ENCODE assay signal across 25 mouse cellular contexts in the genomic region with DNA sequence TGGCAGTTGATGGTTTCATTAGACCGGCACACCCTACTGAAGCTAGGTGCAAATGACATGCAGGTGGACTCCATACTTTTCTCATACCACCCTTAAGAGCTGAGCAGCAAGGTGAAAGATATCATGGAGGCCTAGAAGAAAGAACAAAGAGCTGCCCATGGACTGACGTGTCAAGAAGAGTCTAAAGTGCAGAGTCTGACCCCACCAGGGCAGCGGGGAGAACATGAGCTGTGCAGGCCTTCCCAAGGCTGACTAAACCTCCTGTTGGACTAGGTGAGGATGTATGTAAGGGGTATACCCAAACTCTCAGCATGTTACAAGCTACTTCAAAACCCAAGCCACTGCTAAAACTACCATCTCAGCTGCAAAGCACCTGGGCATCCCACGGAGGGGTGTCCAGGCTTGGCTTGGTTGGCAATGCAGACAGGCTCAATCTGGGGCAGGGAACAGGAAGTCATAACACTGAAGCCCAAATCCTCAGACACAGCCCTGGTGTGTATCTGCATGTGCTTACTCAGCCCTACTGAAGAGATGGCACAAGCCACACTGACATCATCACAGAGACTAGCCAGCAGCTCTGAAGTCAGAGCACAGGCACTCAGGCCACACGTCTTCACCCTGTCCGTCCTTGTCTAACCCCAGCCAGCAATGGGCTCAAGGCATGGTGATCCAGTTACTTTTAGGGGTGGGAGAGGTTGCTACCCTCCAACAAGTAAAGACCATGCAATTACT. TPM values are rescaled to one million over a fixed set of nuclear protein-coding genes. Genes with fewer than 3 reads are reported as not detected.
DNase-seq lines count a peak whose midpoint lies in the region; ATAC-seq and TF ChIP-seq lines count a peak whose summit lies in the region.
"Had no signal": no experiment of that assay in that cellular context is flagged by ENCODE, and none has a peak within 500 bp of the region (broad histone marks: within the 10 kb centered on the region; RNA-seq: fewer than 3 reads in every experiment).

No protein-coding gene starts in this region.

- no peak for TF ChIP-seq CTCF in heart, adult 2 months (IDR thresholded peaks at IDR 0.05)
- TF ChIP-seq CTCF in liver, postnatal 0 days (IDR thresholded peaks at IDR 0.05; ENCODE audit: low read depth) = no peak

- no peaks in the 10 kb centered on the region for H3K9me3 ChIP-seq in kidney, embryonic 15.5 days (replicated peaks)
- no peaks in the 10 kb centered on the region for H3K9me3 ChIP-seq in liver, postnatal 0 days (ENCODE audit: low read length)
- no peaks in the 10 kb centered on the region for H3K9me3 ChIP-seq in liver, embryonic 12.5 days (replicated peaks)
- H3K9me3 ChIP-seq in limb, embryonic 14.5 days (ENCODE audit: control insufficient read depth, low read length) = no peaks in the 10 kb centered on the region
- H3K9me3 ChIP-seq: embryonic facial prominence, embryonic 13.5 days; heart, embryonic 12.5 days; hindbrain, embryonic 10.5 days; midbrain, embryonic 12.5 days; neural tube, embryonic 15.5 days had no signal

- no peak overlapping the region for H3K4me2 ChIP-seq in kidney, embryonic 15.5 days
- no peak overlapping the region for H3K4me2 ChIP-seq in liver, postnatal 0 days (ENCODE audit: low read depth, low read length)
- H3K4me2 ChIP-seq in liver, embryonic 12.5 days = no peak overlapping the region
- H3K4me2 ChIP-seq in limb, embryonic 14.5 days (replicated peaks; ENCODE audit: low read depth, low read length, severe bottlenecking) = no peak overlapping the region
- H3K4me2 ChIP-seq: embryonic facial prominence, embryonic 13.5 days; heart, embryonic 12.5 days; midbrain, embryonic 12.5 days; neural tube, embryonic 15.5 days had no signal

- no peaks in the 10 kb centered on the region for H3K27me3 ChIP-seq in heart, adult 2 months (ENCODE audit: control insufficient read depth, insufficient read depth, low read length)
- no peaks in the 10 kb centered on the region for H3K27me3 ChIP-seq in kidney, embryonic 15.5 days
- no peaks in the 10 kb centered on the region for H3K27me3 ChIP-seq in liver, postnatal 0 days (ENCODE audit: insufficient read depth, low read length)
- no peaks in the 10 kb centered on the region for H3K27me3 ChIP-seq in liver, embryonic 12.5 days (replicated peaks)
- no peaks in the 10 kb centered on the region for H3K27me3 ChIP-seq in limb, embryonic 14.5 days (ENCODE audit: control insufficient read depth, insufficient read depth, low read length)
- H3K27me3 ChIP-seq: embryonic facial prominence, embryonic 13.5 days; heart, embryonic 12.5 days; midbrain, embryonic 12.5 days; neural tube, embryonic 15.5 days had no signal

- WGBS in heart, adult 2 months = 70% methylated on average over 6 of the region's 6 CpGs
- 86% methylated on average over 6 of the region's 6 CpGs for WGBS in kidney, embryonic 15.5 days
- WGBS in liver, postnatal 0 days (ENCODE audit: insufficient replicate concordance) = 69% methylated on average over 6 of the region's 6 CpGs
- WGBS in liver, embryonic 12.5 days (ENCODE audit: insufficient replicate concordance) = 85% methylated on average over 6 of the region's 6 CpGs
- 93% methylated on average over 6 of the region's 6 CpGs for WGBS in limb, embryonic 14.5 days

- peaks cover 13% of the 10 kb centered on the region for H3K4me1 ChIP-seq in heart, adult 2 months (ENCODE audit: control insufficient read depth, insufficient read depth, low read length)
- peaks cover 31% of the 10 kb centered on the region for H3K4me1 ChIP-seq in kidney, embryonic 15.5 days
- H3K4me1 ChIP-seq in liver, postnatal 0 days (ENCODE audit: insufficient read depth) = peaks cover 34% of the 10 kb centered on the region
- peaks cover 48% of the 10 kb centered on the region for H3K4me1 ChIP-seq in liver, embryonic 12.5 days
- peaks cover 26% of the 10 kb centered on the region for H3K4me1 ChIP-seq in limb, embryonic 14.5 days (ENCODE audit: control insufficient read depth, insufficient read depth, low read length)

- no peak for DNase-seq in heart, adult 2 months
- DNase-seq in heart, adult 8-10 months (ENCODE audit: low spot score) = no peak
- DNase-seq in kidney, postnatal 4 days = no peak
- DNase-seq in liver, postnatal 0 days = no peak
- no peak for DNase-seq in limb, embryonic 14.5 days (ENCODE audit: low spot score)
- no peak for DNase-seq in cerebellum, postnatal 10 days
- DNase-seq: adrenal gland, adult 8-10 months; cerebellum, adult 2 months; cerebellum, postnatal 36 days; embryo, embryonic 11 days; heart, postnatal 10 days; left cerebral cortex, postnatal 4 days; right cerebral cortex, adult 18-20 months had no signal

- no peak overlapping the region for H3K27ac ChIP-seq in heart, adult 2 months
- no peak overlapping the region for H3K27ac ChIP-seq in kidney, embryonic 15.5 days
- peak overlapping the region; percentile 49; the same call in 1 of the 2 replicates for H3K27ac ChIP-seq in liver, postnatal 0 days (ENCODE audit: low read depth)
- no peak overlapping the region for H3K27ac ChIP-seq in liver, embryonic 12.5 days
- no peak overlapping the region for H3K27ac ChIP-seq in limb, embryonic 14.5 days (replicated peaks; ENCODE audit: low read depth, low read length)
- H3K27ac ChIP-seq: embryonic facial prominence, embryonic 13.5 days; hindbrain, embryonic 10.5 days; midbrain, embryonic 12.5 days; neural tube, embryonic 15.5 days had no signal

- no peak overlapping the region for H3K4me3 ChIP-seq in heart, adult 2 months
- H3K4me3 ChIP-seq in kidney, embryonic 15.5 days (replicated peaks) = no peak overlapping the region
- no peak overlapping the region for H3K4me3 ChIP-seq in liver, postnatal 0 days (ENCODE audit: low read depth, low read length)
- H3K4me3 ChIP-seq in liver, embryonic 12.5 days = no peak overlapping the region
- H3K4me3 ChIP-seq in limb, embryonic 14.5 days (replicated peaks; ENCODE audit: low read length) = no peak overlapping the region
- H3K4me3 ChIP-seq: embryonic facial prominence, embryonic 13.5 days; erythroblast, embryonic 14.5 days; heart, embryonic 12.5 days; hindbrain, embryonic 10.5 days; midbrain, embryonic 12.5 days; neural tube, embryonic 15.5 days had no signal

- H3K9ac ChIP-seq in heart, adult 2 months (ENCODE audit: low read depth, low read length) = no peak overlapping the region
- peak overlapping the region; percentile 14; the same call in 1 of the 2 replicates for H3K9ac ChIP-seq in kidney, embryonic 15.5 days
- 0 out of 2 replicates have a peak overlapping the region, but pooled peaks have one; percentile 13 for H3K9ac ChIP-seq in liver, postnatal 0 days (replicated peaks)
- H3K9ac ChIP-seq in liver, embryonic 12.5 days = no peak overlapping the region
- 0 out of 2 replicates have a peak overlapping the region, but pooled peaks have one; percentile 13 for H3K9ac ChIP-seq in limb, embryonic 14.5 days (ENCODE audit: low read depth, low read length, severe bottlenecking)
- H3K9ac ChIP-seq: heart, embryonic 12.5 days; midbrain, embryonic 12.5 days; neural tube, embryonic 15.5 days had no signal

- peaks cover 6% of the 10 kb centered on the region for H3K79me2 ChIP-seq in heart, adult 2 months (replicated peaks; ENCODE audit: control insufficient read depth, insufficient read depth, low read length)

- no peak for TF ChIP-seq POLR2A in heart, adult 2 months (IDR thresholded peaks at IDR 0.05; ENCODE audit: insufficient read depth, low read depth, low read length)
- TF ChIP-seq POLR2A in limb, embryonic 14.5 days (IDR thresholded peaks at IDR 0.05; ENCODE audit: borderline replicate concordance, extremely low read depth, insufficient read depth, insufficient read length) = no peak

- no peak for ATAC-seq in kidney, embryonic 15.5 days (replicated peaks; ENCODE audit: low FRiP score)
- ATAC-seq in liver, postnatal 0 days = peak; percentile 18; the same call in 1 of the 2 replicates
- no peak for ATAC-seq in liver, embryonic 12.5 days
- no peak for ATAC-seq in limb, embryonic 14.5 days (ENCODE audit: low FRiP score, low read depth)
- ATAC-seq: forebrain, embryonic 14.5 days; lung, postnatal 0 days had no signal

- intact Hi-C loops in heart, adult 2 months (cut with DNase I) = no loop called here

- peak; percentile 44; the same call in 1 of the 2 replicates for TF ChIP-seq EP300 in heart, adult 2 months (IDR thresholded peaks at IDR 0.05; ENCODE audit: insufficient read depth, low read depth, low read length)
- no peak for TF ChIP-seq EP300 in liver, postnatal 0 days (IDR thresholded peaks at IDR 0.05; ENCODE audit: low read depth)

- H3K36me3 ChIP-seq in heart, adult 2 months (ENCODE audit: control insufficient read depth, insufficient read depth, low read length) = peaks cover 2% of the 10 kb centered on the region; the same call in 1 of the 2 replicates
- H3K36me3 ChIP-seq in kidney, embryonic 15.5 days = peaks cover 88% of the 10 kb centered on the region
- peaks cover 58% of the 10 kb centered on the region for H3K36me3 ChIP-seq in liver, postnatal 0 days (replicated peaks; ENCODE audit: insufficient read depth, low read length)
- H3K36me3 ChIP-seq in liver, embryonic 12.5 days = peaks cover 89% of the 10 kb centered on the region
- peaks cover 88% of the 10 kb centered on the region for H3K36me3 ChIP-seq in limb, embryonic 14.5 days (ENCODE audit: control insufficient read depth, insufficient read depth, low read length)

RNA-seq across cellular contexts. Expression of gene Surf4, which starts 5.8 kb away (rescaled TPM):
- total RNA-seq in heart, adult 2 months (2021) = 10 to 100 TPM; 80.9 to 87.1 TPM
- 124 and 155 TPM in 2 replicates for polyA plus RNA-seq in heart, adult 2 months (2012; rRNA removed)
- 10 to 100 TPM; 85.4 to 92.1 (median 86.7) TPM for total RNA-seq in heart, adult 8-10 months (2022)
- 224 and 227 TPM in 2 replicates for polyA plus RNA-seq in kidney, embryonic 15.5 days (2015; fragmentation: Nextera tagmentation; extraction: Ambion mirVana)
- polyA plus RNA-seq in liver, postnatal 0 days (2015; fragmentation: Nextera tagmentation; extraction: Ambion mirVana) = 105 and 112 TPM in 2 replicates
- 120 and 124 TPM in 2 replicates for polyA plus RNA-seq in liver, embryonic 12.5 days (2016; fragmentation: Nextera tagmentation; extraction: Ambion mirVana)
- 235 and 291 TPM in 2 replicates for polyA plus RNA-seq in limb, embryonic 14.5 days (2012; rRNA removed)
- polyA plus RNA-seq in limb, embryonic 14.5 days (2014; fragmentation: Nextera tagmentation; extraction: Ambion mirVana) = 265 and 279 TPM in 2 replicates

RNA-seq across cellular contexts. Expression of gene Stkld1, which starts 5.9 kb away (rescaled TPM):
- total RNA-seq in heart, adult 2 months (2021) = not detected
- 0.06 TPM in 1 of 2 replicates, not detected in the other for polyA plus RNA-seq in heart, adult 2 months (2012; rRNA removed)
- not detected for total RNA-seq in heart, adult 8-10 months (2022)
- 0.08 TPM in 1 of 2 replicates, not detected in the other for polyA plus RNA-seq in kidney, embryonic 15.5 days (2015; fragmentation: Nextera tagmentation; extraction: Ambion mirVana)
- 0.06 TPM in 1 of 2 replicates, not detected in the other for polyA plus RNA-seq in liver, postnatal 0 days (2015; fragmentation: Nextera tagmentation; extraction: Ambion mirVana)
- polyA plus RNA-seq in liver, embryonic 12.5 days (2016; fragmentation: Nextera tagmentation; extraction: Ambion mirVana) = 0.06 and 0.14 TPM in 2 replicates
- 0.09 and 0.18 TPM in 2 replicates for polyA plus RNA-seq in limb, embryonic 14.5 days (2012; rRNA removed)
- polyA plus RNA-seq in limb, embryonic 14.5 days (2014; fragmentation: Nextera tagmentation; extraction: Ambion mirVana) = 0.08 TPM in 1 of 2 replicates, not detected in the other
- total RNA-seq: ES-E14; gastrocnemius, adult 8-10 months had no signal
- polyA plus RNA-seq: midbrain, embryonic 12.5 days had no signal

RNA-seq across cellular contexts. Expression of gene Surf1, which starts 11.6 kb away (rescaled TPM):
- total RNA-seq in heart, adult 2 months (2021) = 10 to 100 TPM; 49.7 to 68.0 TPM
- polyA plus RNA-seq in heart, adult 2 months (2012; rRNA removed) = 49.9 and 51.7 TPM in 2 replicates
- total RNA-seq in heart, adult 8-10 months (2022) = 10 to 100 TPM; 58.5 to 70.1 (median 64.5) TPM
- 55.2 and 58.1 TPM in 2 replicates for polyA plus RNA-seq in kidney, embryonic 15.5 days (2015; fragmentation: Nextera tagmentation; extraction: Ambion mirVana)
- polyA plus RNA-seq in liver, postnatal 0 days (2015; fragmentation: Nextera tagmentation; extraction: Ambion mirVana) = 29.8 and 30.1 TPM in 2 replicates
- 41.6 and 42.5 TPM in 2 replicates for polyA plus RNA-seq in liver, embryonic 12.5 days (2016; fragmentation: Nextera tagmentation; extraction: Ambion mirVana)
- polyA plus RNA-seq in limb, embryonic 14.5 days (2012; rRNA removed) = 57.9 and 69.1 TPM in 2 replicates
- 51.2 and 59.7 TPM in 2 replicates for polyA plus RNA-seq in limb, embryonic 14.5 days (2014; fragmentation: Nextera tagmentation; extraction: Ambion mirVana)

RNA-seq across cellular contexts. Expression of gene Surf2, which starts 11.7 kb away (rescaled TPM):
- total RNA-seq in heart, adult 2 months (2021) = 10 to 100 TPM; 15.2 to 16.8 TPM
- polyA plus RNA-seq in heart, adult 2 months (2012; rRNA removed) = 21.6 and 22.7 TPM in 2 replicates
- total RNA-seq in heart, adult 8-10 months (2022) = 10 to 100 TPM; 15.0 to 21.4 (median 17.0) TPM
- polyA plus RNA-seq in kidney, embryonic 15.5 days (2015; fragmentation: Nextera tagmentation; extraction: Ambion mirVana) = 45.4 and 46.4 TPM in 2 replicates
- polyA plus RNA-seq in liver, postnatal 0 days (2015; fragmentation: Nextera tagmentation; extraction: Ambion mirVana) = 14.6 and 15.3 TPM in 2 replicates
- polyA plus RNA-seq in liver, embryonic 12.5 days (2016; fragmentation: Nextera tagmentation; extraction: Ambion mirVana) = 46.3 and 48.1 TPM in 2 replicates
- 41.2 and 41.6 TPM in 2 replicates for polyA plus RNA-seq in limb, embryonic 14.5 days (2012; rRNA removed)
- 30.7 and 36.5 TPM in 2 replicates for polyA plus RNA-seq in limb, embryonic 14.5 days (2014; fragmentation: Nextera tagmentation; extraction: Ambion mirVana)

RNA-seq across cellular contexts. Expression of gene Rpl7a, which starts 17.3 kb away (rescaled TPM):
- total RNA-seq in heart, adult 2 months (2021) = 100 to 1,000 TPM; 266 to 312 TPM
- polyA plus RNA-seq in heart, adult 2 months (2012; rRNA removed) = 431 and 478 TPM in 2 replicates
- total RNA-seq in heart, adult 8-10 months (2022) = 100 to 1,000 TPM; 268 to 317 (median 304) TPM
- 640 and 684 TPM in 2 replicates for polyA plus RNA-seq in kidney, embryonic 15.5 days (2015; fragmentation: Nextera tagmentation; extraction: Ambion mirVana)
- polyA plus RNA-seq in liver, postnatal 0 days (2015; fragmentation: Nextera tagmentation; extraction: Ambion mirVana) = 341 and 347 TPM in 2 replicates
- polyA plus RNA-seq in liver, embryonic 12.5 days (2016; fragmentation: Nextera tagmentation; extraction: Ambion mirVana) = 560 and 587 TPM in 2 replicates
- polyA plus RNA-seq in limb, embryonic 14.5 days (2012; rRNA removed) = 1,637 and 2,054 TPM in 2 replicates
- 733 and 758 TPM in 2 replicates for polyA plus RNA-seq in limb, embryonic 14.5 days (2014; fragmentation: Nextera tagmentation; extraction: Ambion mirVana)

Comparison
In these comparisons a context has a peak if more than half of its experiments do, and no peak if none do; other contexts are left out.
1. H3K9ac ChIP-seq: peak in kidney, embryonic 15.5 days (single experiment), liver, postnatal 0 days (single experiment) and limb, embryonic 14.5 days (single experiment); none in heart, adult 2 months (single experiment) and liver, embryonic 12.5 days (single experiment).